Mouse (Mus musculus) olfactory bulb, adult 2 months (tissue): ENCODE measurements around the gene Mapk11.

Experiments
- CTCF ChIP-seq: fragments of 200-500 bp; IDR thresholded peaks from 2 replicates; pipeline ENCODE4 v1.5.1; 2012; ENCODE audit warnings: low read depth, mild to moderate bottlenecking, low read length, moderate library complexity; ENCODE audit not compliant: insufficient read depth
- POLR2A ChIP-seq: fragments of 200-500 bp; IDR thresholded peaks from 2 replicates; pipeline ENCODE4 v1.6.1; 2012; ENCODE audit warnings: mild to moderate bottlenecking, low read depth, low read length, moderate library complexity; ENCODE audit not compliant: insufficient read depth

GRCm38 (mm10) chr15:89195690-89196312 lies 46.4 kb upstream of the Mapk11 start:
- TF ChIP-seq CTCF = no peak
- peak; percentile 89 for TF ChIP-seq POLR2A
